Mouse (Mus musculus): Measurements from ENCODE around the gene Tmem109.

DNA sequence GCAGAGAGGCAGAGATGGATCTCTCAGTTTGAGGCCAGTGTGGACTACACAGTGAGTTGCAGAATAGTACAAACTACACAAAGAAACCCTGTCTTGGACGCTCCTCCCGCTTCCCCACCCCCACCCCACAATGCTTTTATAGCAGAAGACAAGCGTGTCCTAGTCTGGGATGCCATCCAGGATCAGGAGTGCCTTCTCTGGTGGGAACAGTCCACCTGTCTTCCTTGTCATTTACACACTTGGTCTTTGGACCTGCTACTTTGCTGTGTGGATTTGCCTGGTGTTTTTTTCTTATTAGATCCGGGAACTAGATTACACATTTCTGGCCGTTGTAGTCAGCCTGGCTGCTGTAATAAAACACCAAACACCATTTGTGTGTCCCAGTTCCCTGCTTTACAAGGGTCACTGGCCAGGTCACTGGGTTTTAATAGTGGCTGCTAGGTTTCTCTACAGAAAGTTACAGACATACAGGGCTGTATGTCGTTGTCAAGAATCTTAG lies 44.4 kb upstream of the Tmem109 start:
- TF ChIP-seq CTCF (IDR thresholded peaks at IDR 0.05; ENCODE audit: low read depth) (no peak), EP300 (IDR thresholded peaks at IDR 0.05; ENCODE audit: low read depth) (no peak)
